Mouse (Mus musculus): ENCODE measurements around the gene Olfr618.
"Not testable (repeated sequence)": the region's sequence is repeated elsewhere in the genome, so short reads cannot be mapped to it uniquely, and the experiment has no call there.

Olfr618 gene

GRCm38 (mm10) chr7:103589803-103590202 is at the start of gene Olfr618:
Gene Olfr618 (plus strand): TSS chr7:103590103.
- DNase-seq = no peak

GRCm38 (mm10) chr7:103542617-103543016 is 47.3 kb upstream of the Olfr618 start, which contains the start of gene Olfr612:
Gene Olfr612 (minus strand): TSS chr7:103542717.
- DNase-seq = not testable (repeated sequence)

- no peak for DNase-seq
These were observed 42.1 kb upstream of the Olfr618 start, which contains the start of gene Olfr613 for GRCm38 (mm10) chr7:103547774-103548173. Gene Olfr613 (plus strand): TSS chr7:103548074.

GRCm38 (mm10) chr7:103555779-103556178 is 34.1 kb upstream of the Olfr618 start, which contains the start of gene Olfr615:
Gene Olfr615 (plus strand): TSS chr7:103556079.
- no peak for DNase-seq

- no peak for DNase-seq
These were observed 20.9 kb upstream of the Olfr618 start, which contains the start of gene Olfr616 for GRCm38 (mm10) chr7:103569043-103569442. Gene Olfr616 (minus strand): TSS chr7:103569143.

- DNase-seq = no peak
These were observed 17.1 kb upstream of the Olfr618 start, which contains the start of gene Olfr617 for GRCm38 (mm10) chr7:103572761-103573160. Gene Olfr617 (plus strand): TSS chr7:103573061.

- no peak for DNase-seq
These were observed 10.4 kb downstream of the Olfr618 start, which contains the start of gene Olfr619 for GRCm38 (mm10) chr7:103600275-103600674. Gene Olfr619 (plus strand): TSS chr7:103600575.

GRCm38 (mm10) chr7:103607425-103607824 is 17.5 kb downstream of the Olfr618 start:
- no peak for DNase-seq

- DNase-seq = no peak
These were observed 22.5 kb downstream of the Olfr618 start, which contains the start of gene Olfr620 for GRCm38 (mm10) chr7:103612434-103612833. Gene Olfr620 (minus strand): TSS chr7:103612534.

GRCm38 (mm10) chr7:103636795-103637194 is 46.9 kb downstream of the Olfr618 start:
- DNase-seq = no peak

GRCm38 (mm10) chr7:103642602-103643001 is 52.7 kb downstream of the Olfr618 start, which contains the start of gene Olfr622:
Gene Olfr622 (minus strand): TSS chr7:103642702.
- no peak for DNase-seq

GRCm38 (mm10) chr7:103644070-103644469 is 54.2 kb downstream of the Olfr618 start:
- no peak for DNase-seq
